9 mouse cellular contexts compared by ENCODE assay signal in the genomic region with DNA sequence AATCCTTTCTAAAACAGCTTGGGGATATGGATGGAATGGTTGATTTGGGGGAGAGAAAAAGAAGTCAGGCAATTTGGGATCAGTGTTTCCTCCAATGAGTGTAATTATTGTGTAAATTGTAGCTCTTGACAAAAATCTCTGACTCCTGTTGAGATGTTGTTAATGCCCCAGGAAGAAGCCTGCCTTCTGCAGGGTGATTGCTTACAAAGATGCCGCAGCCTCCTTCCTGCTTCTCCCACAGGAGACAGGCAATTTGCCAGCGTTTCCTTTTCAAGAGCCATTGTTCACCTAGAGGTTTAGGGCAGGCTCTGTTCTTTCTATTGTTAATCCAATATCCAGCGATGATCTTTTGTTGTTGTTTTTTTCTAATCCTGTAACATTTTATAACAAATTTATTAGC.
DNase-seq lines count a peak whose midpoint lies in the region; ATAC-seq and TF ChIP-seq lines count a peak whose summit lies in the region.
"Had no signal": no experiment of that assay in that cellular context is flagged by ENCODE, and none has a peak within 500 bp of the region (broad histone marks: within the 10 kb centered on the region; RNA-seq: fewer than 3 reads in every experiment).

No protein-coding gene starts in this region.

- no peaks in the 10 kb centered on the region for H3K36me3 ChIP-seq in hindbrain, embryonic 13.5 days
- H3K36me3 ChIP-seq in hindbrain, embryonic 10.5 days = no peaks in the 10 kb centered on the region
- no peaks in the 10 kb centered on the region for H3K36me3 ChIP-seq in hindbrain, postnatal 0 days (ENCODE audit: insufficient read depth, low read length)
- H3K36me3 ChIP-seq: lung, embryonic 15.5 days had no signal

- H3K27ac ChIP-seq in hindbrain, embryonic 13.5 days = 0 out of 2 replicates have a peak overlapping the region, but pooled peaks have one; percentile 58
- H3K27ac ChIP-seq in hindbrain, embryonic 10.5 days = no peak overlapping the region
- H3K27ac ChIP-seq in hindbrain, postnatal 0 days = 0 out of 2 replicates have a peak overlapping the region, but pooled peaks have one; percentile 20
- H3K27ac ChIP-seq: lung, embryonic 15.5 days had no signal

- 0 out of 2 replicates have a peak, but pooled peaks have one; percentile 6 for TF ChIP-seq CTCF in hindbrain, postnatal 0 days (IDR thresholded peaks at IDR 0.05; ENCODE audit: low read depth)

- H3K4me2 ChIP-seq in hindbrain, embryonic 13.5 days = 0 out of 2 replicates have a peak overlapping the region, but pooled peaks have one; percentile 17
- H3K4me2 ChIP-seq in hindbrain, postnatal 0 days (ENCODE audit: low read depth, low read length) = 0 out of 2 replicates have a peak overlapping the region, but pooled peaks have one; percentile 7
- H3K4me2 ChIP-seq: lung, embryonic 15.5 days had no signal

- H3K27me3 ChIP-seq in hindbrain, embryonic 13.5 days = no peaks in the 10 kb centered on the region
- no peaks in the 10 kb centered on the region for H3K27me3 ChIP-seq in hindbrain, embryonic 10.5 days (ENCODE audit: insufficient read depth, poor library complexity, severe bottlenecking)
- no peaks in the 10 kb centered on the region for H3K27me3 ChIP-seq in hindbrain, postnatal 0 days (ENCODE audit: insufficient read depth, low read length)
- H3K27me3 ChIP-seq: lung, embryonic 15.5 days had no signal

- WGBS in hindbrain, embryonic 13.5 days = 2% methylated on average over 3 of the region's 3 CpGs
- 2% methylated on average over 3 of the region's 3 CpGs for WGBS in hindbrain, embryonic 10.5 days
- WGBS in hindbrain, postnatal 0 days = 7% methylated on average over 3 of the region's 3 CpGs

- H3K9me3 ChIP-seq in hindbrain, embryonic 13.5 days = no peaks in the 10 kb centered on the region
- H3K9me3 ChIP-seq in hindbrain, embryonic 10.5 days = no peaks in the 10 kb centered on the region
- H3K9me3 ChIP-seq in hindbrain, postnatal 0 days (ENCODE audit: low read length) = no peaks in the 10 kb centered on the region
- H3K9me3 ChIP-seq: lung, embryonic 15.5 days had no signal

- peaks cover 19% of the 10 kb centered on the region for H3K4me1 ChIP-seq in hindbrain, embryonic 13.5 days (replicated peaks)
- H3K4me1 ChIP-seq in hindbrain, embryonic 10.5 days (replicated peaks) = peaks cover 16% of the 10 kb centered on the region
- H3K4me1 ChIP-seq in hindbrain, postnatal 0 days (ENCODE audit: insufficient read depth, low read length) = peaks cover 6% of the 10 kb centered on the region; the same call in 1 of the 2 replicates
- H3K4me1 ChIP-seq: lung, embryonic 15.5 days had no signal

- no peak overlapping the region for H3K4me3 ChIP-seq in hindbrain, embryonic 13.5 days
- H3K4me3 ChIP-seq in hindbrain, embryonic 10.5 days = no peak overlapping the region
- H3K4me3 ChIP-seq in hindbrain, postnatal 0 days (ENCODE audit: low read length) = no peak overlapping the region
- H3K4me3 ChIP-seq: lung, embryonic 15.5 days had no signal

- no peak for DNase-seq in hindbrain, embryonic 10.5 days (ENCODE audit: low spot score)
- peak; percentile 79 for DNase-seq in R1 (ENCODE audit: low read depth, low spot score)
- peak; percentile 30 to 43 for DNase-seq in cerebellum, postnatal 36 days
- DNase-seq in hindbrain, postnatal 0 days (ENCODE audit: low spot score) = peak; percentile 70
- DNase-seq in layer of hippocampus, adult 8-10 months (ENCODE audit: low spot score in 2 of 2) = no peak
- DNase-seq in thymus, postnatal 25 days = no peak
- DNase-seq in ovary, postnatal 36 days (ENCODE audit: low spot score) = no peak

- no peak overlapping the region for H3K9ac ChIP-seq in hindbrain, embryonic 13.5 days
- H3K9ac ChIP-seq in hindbrain, postnatal 0 days (replicated peaks; ENCODE audit: low read length) = no peak overlapping the region
- H3K9ac ChIP-seq: lung, embryonic 15.5 days had no signal

- peak; percentile 52; the same call in 1 of the 2 replicates for ATAC-seq in hindbrain, embryonic 13.5 days (ENCODE audit: low FRiP score)
- ATAC-seq in hindbrain, postnatal 0 days = no peak

Comparison
In these comparisons a context has a peak if more than half of its experiments do, and no peak if none do; other contexts are left out.
1. DNase-seq: peak in R1 (single experiment), cerebellum, postnatal 36 days (2 of 2) and hindbrain, postnatal 0 days (single experiment); none in hindbrain, embryonic 10.5 days (single experiment), layer of hippocampus, adult 8-10 months (0 of 2), thymus, postnatal 25 days (single experiment) and ovary, postnatal 36 days (single experiment).